Mouse (Mus musculus): Measurements from ENCODE around the gene Bahd1.

DNA sequence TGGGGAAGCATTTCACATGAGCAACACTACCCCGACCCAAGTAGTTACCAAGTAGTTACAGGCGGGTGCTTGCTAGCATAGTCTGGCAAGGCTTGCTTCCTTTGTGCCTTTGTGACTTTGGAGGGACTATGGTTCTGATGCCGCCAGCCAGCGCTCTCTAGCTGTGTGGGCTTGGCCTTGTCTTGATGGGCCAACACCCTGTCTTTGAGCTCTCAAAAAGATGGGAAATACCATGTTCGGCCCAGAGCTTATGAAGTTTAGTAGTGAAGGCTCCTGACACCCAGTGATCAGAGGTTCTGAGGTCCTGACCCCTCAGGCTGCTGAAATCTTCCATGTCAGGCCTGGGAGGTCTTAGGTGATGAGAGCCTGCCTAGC lies 5.9 kb downstream of the Bahd1 start:
- TF ChIP-seq CTCF (IDR thresholded peaks at IDR 0.05; ENCODE audit: low read depth): no peak
- TF ChIP-seq EP300 (IDR thresholded peaks at IDR 0.05; ENCODE audit: low read depth): no peak

Data from heart, postnatal 0 days (tissue).